Mouse (Mus musculus) embryonic fibroblast, embryonic 13.5 days (primary cell): ENCODE measurements around the gene Hand2.

ENCODE experiments used
- CTCF ChIP-seq: IDR thresholded peaks from 2 replicates; pipeline ENCODE4 v1.5.1; 2011; ENCODE audit warnings: mild to moderate bottlenecking, control low read depth, low read length, moderate library complexity, borderline replicate concordance; ENCODE audit not compliant: insufficient read depth
- POLR2A ChIP-seq: IDR thresholded peaks from 2 replicates; pipeline ENCODE4 v1.6.1; 2011; ENCODE audit warnings: low read depth, mild to moderate bottlenecking, control low read depth, low read length, moderate library complexity

GRCm38 (mm10) chr8:57303513-57303912 lies 17.3 kb upstream of the Hand2 start:
- TF ChIP-seq POLR2A, result no peak
- TF ChIP-seq CTCF, result no peak
